Mouse (Mus musculus) limb, embryonic 11.5 days (tissue): ENCODE data around the gene Kat8. TPM values are rescaled to one million over a fixed set of nuclear protein-coding genes. Genes with fewer than 3 reads are reported as not detected.

Source experiments
- ATAC-seq: fragments of 200-750 bp; cut with Nextera tagmentation; 2 replicates; pipeline ENCODE4 v1.8.0; 2017; ENCODE audit warnings: low read depth; ENCODE audit not compliant: insufficient number of reproducible peaks, low FRiP score, low TSS enrichment
- DNase-seq: peaks from one replicate; pipeline ENCODE4 v3.0.0-alpha.2; 2015; ENCODE audit warnings: low spot score
- H3K27ac ChIP-seq: fragments of 300-500 bp; sonication (generic); replicated peaks from 2 replicates; pipeline ENCODE4 v1.5.1; 2014; ENCODE audit warnings: low read depth, mild to moderate bottlenecking, low read length
- H3K27me3 ChIP-seq: fragments of 300-500 bp; sonication (generic); 2 replicates; pipeline ENCODE4 v1.6.1; 2014; ENCODE audit warnings: mild to moderate bottlenecking, low read length, mixed read lengths; ENCODE audit not compliant: control insufficient read depth, insufficient read depth
- H3K36me3 ChIP-seq: fragments of 300-500 bp; sonication (generic); 2 replicates; pipeline ENCODE4 v1.6.1; 2014; ENCODE audit warnings: mild to moderate bottlenecking, low read length, moderate library complexity, mixed read lengths; ENCODE audit not compliant: control insufficient read depth, insufficient read depth
- H3K4me1 ChIP-seq: fragments of 300-500 bp; sonication (generic); 2 replicates; pipeline ENCODE4 v1.6.1; 2014; ENCODE audit warnings: low read length, mixed read lengths; ENCODE audit not compliant: control insufficient read depth, insufficient read depth
- H3K4me2 ChIP-seq: fragments of 300-500 bp; sonication (generic); 2 replicates; pipeline ENCODE4 v1.6.1; 2014; ENCODE audit warnings: low read depth, mild to moderate bottlenecking, moderate library complexity; ENCODE audit not compliant: severe bottlenecking
- H3K4me3 ChIP-seq: fragments of 300-500 bp; sonication (generic); 2 replicates; pipeline ENCODE4 v1.5.1; 2014; ENCODE audit warnings: low read depth, low read length
- H3K9ac ChIP-seq: fragments of 300-500 bp; sonication (generic); 2 replicates; pipeline ENCODE4 v1.6.1; 2014; ENCODE audit warnings: mild to moderate bottlenecking, low read length
- H3K9me3 ChIP-seq: fragments of 300-500 bp; sonication (generic); 2 replicates; pipeline ENCODE4 v1.6.1; 2016; ENCODE audit warnings: low read length; ENCODE audit not compliant: control insufficient read depth
- WGBS: fragments of 180-500 bp; shearing (Covaris S2); extraction: QIAGEN DNeasy Blood & Tissue Kit; methylation state at CpG from one replicate; pipeline ENCODE4 v1.1.7; 2014; 5-methylcytosine and 5-hydroxymethylcytosine counted together
- polyA plus RNA-seq: library from polyadenylated mRNA; unstranded; fragments of >200 nt; fragmentation: Nextera tagmentation; extraction: Ambion mirVana; gene quantifications from 2 replicates; pipeline ENCODE4 v1.2.1, GENCODE M21; 2014

Gene Kat8
- polyA plus RNA-seq, 1 experiment from 2014 or later = 48.2 TPM

DNA sequence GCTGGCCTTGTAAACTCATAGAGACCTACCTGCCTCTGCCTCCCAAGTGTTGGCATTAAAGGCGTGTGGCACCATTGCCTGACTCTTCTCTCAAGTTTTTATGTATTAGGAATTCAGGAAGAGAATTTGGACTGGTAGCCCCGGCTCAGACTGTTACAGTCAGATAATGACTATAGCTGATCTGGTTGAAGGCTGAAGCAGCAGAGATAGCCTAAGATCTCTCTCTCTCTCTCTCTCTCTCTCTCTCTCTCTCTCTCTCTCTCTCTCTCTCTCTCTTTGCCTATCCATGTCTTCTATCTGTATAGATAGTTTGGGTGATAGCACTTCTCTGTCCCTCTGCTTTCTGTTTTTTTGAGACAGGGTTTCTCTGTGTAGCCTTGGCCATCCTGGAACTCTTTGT is 10.5 kb upstream of the Kat8 start:
- no peak overlapping the region for H3K9ac ChIP-seq
- no peak overlapping the region for H3K4me2 ChIP-seq
- H3K4me3 ChIP-seq = no peak overlapping the region
- H3K9me3 ChIP-seq = no peaks in the 10 kb centered on the region
- no peaks in the 10 kb centered on the region for H3K4me1 ChIP-seq
- H3K36me3 ChIP-seq = peaks cover 5% of the 10 kb centered on the region; the same call in 1 of the 2 replicates
- H3K27ac ChIP-seq = no peak overlapping the region
- 83% methylated on average over 2 of the region's 2 CpGs for WGBS
- ATAC-seq (no peak), DNase-seq (no peak)
- H3K27me3 ChIP-seq = no peaks in the 10 kb centered on the region

GRCm38 (mm10) chr7:127903971-127904796 is 8.1 kb upstream of the Kat8 start, which contains the start of gene Bckdk:
TSS of gene Bckdk (plus strand) at chr7:127904082.
- peak within 1 kb of the TSS; percentile 72 for H3K27ac ChIP-seq
- H3K4me1 ChIP-seq = no peaks in the 10 kb centered on the region
- H3K4me2 ChIP-seq = peak within 1 kb of the TSS; percentile 84
- DNase-seq (peak; percentile 89), ATAC-seq (peak; percentile 83)
- WGBS = 7% methylated on average over 38 of the region's 38 CpGs
- no peaks in the 10 kb centered on the region for H3K27me3 ChIP-seq
- peak within 1 kb of the TSS; percentile 61 for H3K4me3 ChIP-seq
- H3K36me3 ChIP-seq = peaks cover 20% of the 10 kb centered on the region
- no peaks in the 10 kb centered on the region for H3K9me3 ChIP-seq
- peak within 1 kb of the TSS; percentile 91 for H3K9ac ChIP-seq

GRCm38 (mm10) chr7:127907939-127908338 is 4.4 kb upstream of the Kat8 start:
- ATAC-seq (no peak), DNase-seq (no peak)
- Histone ChIP-seq H3K9ac (no peak overlapping the region), H3K27ac (no peak overlapping the region), H3K27me3 (no peaks in the 10 kb centered on the region), H3K9me3 (no peaks in the 10 kb centered on the region), H3K4me1 (0 out of 2 replicates have a peak, but pooled peaks cover 3% of the 10 kb centered on the region), H3K4me2 (no peak overlapping the region), H3K4me3 (no peak overlapping the region), H3K36me3 (peaks cover 20% of the 10 kb centered on the region)
- 98% methylated on average over 12 of the region's 12 CpGs for WGBS

DNA sequence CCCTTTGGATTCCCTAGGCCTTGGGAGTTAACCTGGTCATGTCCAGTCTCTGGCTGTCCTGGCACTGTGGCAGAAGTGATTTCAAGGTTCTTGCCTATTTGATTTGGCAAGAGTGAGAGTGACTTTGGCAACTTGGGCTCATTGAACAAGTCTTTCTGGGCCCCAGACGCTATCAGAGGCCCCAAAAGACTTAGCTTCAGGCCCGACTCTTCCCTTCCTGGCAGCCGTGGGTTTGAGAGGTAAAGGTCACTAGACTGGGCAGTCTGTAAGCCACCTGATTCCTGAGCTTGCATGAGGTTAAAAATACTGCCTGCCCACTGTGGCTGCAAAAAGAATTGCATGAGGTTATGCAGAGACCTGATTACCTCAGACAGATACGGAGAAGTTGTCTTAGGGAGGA is 3.7 kb upstream of the Kat8 start:
- no peak overlapping the region for H3K9ac ChIP-seq
- peaks cover 20% of the 10 kb centered on the region for H3K36me3 ChIP-seq
- ATAC-seq (no peak), DNase-seq (no peak)
- H3K4me2 ChIP-seq = no peak overlapping the region
- H3K27ac ChIP-seq = no peak overlapping the region
- H3K4me3 ChIP-seq = no peak overlapping the region
- H3K9me3 ChIP-seq = no peaks in the 10 kb centered on the region
- WGBS = 92% methylated on average over 4 of the region's 4 CpGs
- 0 out of 2 replicates have a peak, but pooled peaks cover 3% of the 10 kb centered on the region for H3K4me1 ChIP-seq
- H3K27me3 ChIP-seq = no peaks in the 10 kb centered on the region

DNA sequence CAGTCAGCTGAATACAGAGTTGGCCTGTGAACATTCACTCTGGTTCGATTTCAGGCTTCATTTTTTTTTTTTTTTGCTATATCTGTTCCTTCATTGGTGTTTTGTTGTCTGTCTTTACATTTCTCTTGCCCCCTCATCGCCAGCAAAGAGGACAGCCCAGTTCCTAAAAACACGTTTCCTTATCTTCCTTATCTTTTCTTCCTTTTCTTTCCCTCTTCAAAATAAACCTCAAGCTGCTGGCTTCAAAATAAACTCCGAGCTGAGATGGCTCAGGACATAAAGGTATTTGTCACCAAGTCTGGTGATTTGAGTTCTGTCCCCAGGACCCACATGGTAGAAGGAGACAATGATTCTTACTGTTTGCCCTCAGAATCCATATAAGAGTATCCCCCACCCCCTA is 622 bp downstream of the Kat8 start:
- peak overlapping the region; percentile 71; the same call in 1 of the 2 replicates for H3K9ac ChIP-seq
- 27% methylated on average over 4 of the region's 4 CpGs for WGBS
- H3K9me3 ChIP-seq = no peaks in the 10 kb centered on the region
- H3K27ac ChIP-seq = no peak overlapping the region
- no peaks in the 10 kb centered on the region for H3K27me3 ChIP-seq
- peak overlapping the region; percentile 80 for H3K4me3 ChIP-seq
- DNase-seq (no peak), ATAC-seq (no peak)
- H3K4me2 ChIP-seq = peak overlapping the region; percentile 58
- peaks cover 12% of the 10 kb centered on the region for H3K36me3 ChIP-seq
- 0 out of 2 replicates have a peak, but pooled peaks cover 3% of the 10 kb centered on the region for H3K4me1 ChIP-seq

DNA sequence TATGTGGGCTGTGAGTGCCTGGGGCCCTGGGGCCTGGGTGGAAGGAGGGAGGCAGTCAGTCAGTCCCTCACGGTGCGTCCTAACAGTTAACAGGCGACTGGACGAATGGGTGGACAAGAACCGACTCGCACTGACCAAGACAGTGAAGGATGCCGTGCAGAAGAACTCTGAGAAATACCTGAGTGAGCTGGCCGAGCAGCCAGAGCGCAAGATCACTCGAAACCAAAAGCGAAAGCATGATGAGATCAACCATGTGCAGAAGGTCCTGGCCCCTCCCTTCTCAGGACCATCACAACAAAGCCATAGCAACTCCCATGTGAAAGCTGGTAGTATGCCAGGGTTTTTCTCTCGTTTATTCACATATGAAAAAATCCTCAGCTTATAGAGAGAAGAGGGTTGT is 3.0 kb downstream of the Kat8 start:
- Histone ChIP-seq H3K27ac (no peak overlapping the region), H3K4me3 (no peak overlapping the region), H3K9me3 (no peaks in the 10 kb centered on the region), H3K9ac (no peak overlapping the region), H3K36me3 (peaks cover 8% of the 10 kb centered on the region; the same call in 1 of the 2 replicates), H3K4me2 (no peak overlapping the region), H3K27me3 (no peaks in the 10 kb centered on the region), H3K4me1 (0 out of 2 replicates have a peak, but pooled peaks cover 3% of the 10 kb centered on the region)
- no peak for ATAC-seq
- 87% methylated on average over 12 of the region's 12 CpGs for WGBS
- DNase-seq = no peak

- H3K27me3 ChIP-seq = no peaks in the 10 kb centered on the region
- WGBS = 56% methylated on average over 3 of the region's 3 CpGs
- H3K4me2 ChIP-seq = no peak overlapping the region
- no peaks in the 10 kb centered on the region for H3K9me3 ChIP-seq
- H3K4me1 ChIP-seq = no peaks in the 10 kb centered on the region
- DNase-seq (peak; percentile 65), ATAC-seq (no peak)
- no peak overlapping the region for H3K27ac ChIP-seq
- no peak overlapping the region for H3K4me3 ChIP-seq
- H3K9ac ChIP-seq = no peak overlapping the region
- H3K36me3 ChIP-seq = peaks cover 8% of the 10 kb centered on the region; the same call in 1 of the 2 replicates
These were observed 5.9 kb downstream of the Kat8 start for GRCm38 (mm10) chr7:127918203-127918602.

DNA sequence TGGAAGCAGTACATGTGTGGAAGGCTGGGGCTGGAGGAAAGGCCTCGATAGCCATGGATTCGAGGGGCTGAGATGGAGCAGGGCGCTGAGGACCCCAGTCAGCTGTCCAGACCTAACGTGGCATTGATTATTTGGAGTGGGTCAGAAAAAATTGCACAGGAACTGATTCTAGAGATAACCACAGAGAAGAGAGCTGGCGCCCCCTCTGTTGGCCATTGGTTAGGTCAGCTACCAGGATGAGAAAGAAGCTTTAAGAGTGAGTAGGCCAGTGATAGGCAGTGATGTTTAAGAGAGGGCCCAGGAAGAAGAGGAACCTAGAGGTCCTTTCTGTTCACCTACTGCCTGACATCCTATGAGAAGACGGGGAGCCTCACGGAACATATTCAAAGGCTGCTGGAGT is 7.0 kb downstream of the Kat8 start:
- WGBS = 84% methylated on average over 7 of the region's 7 CpGs
- ATAC-seq (no peak), DNase-seq (no peak)
- peaks cover 8% of the 10 kb centered on the region; the same call in 1 of the 2 replicates for H3K36me3 ChIP-seq
- H3K27me3 ChIP-seq = no peaks in the 10 kb centered on the region
- no peak overlapping the region for H3K27ac ChIP-seq
- H3K9me3 ChIP-seq = no peaks in the 10 kb centered on the region
- no peaks in the 10 kb centered on the region for H3K4me1 ChIP-seq
- H3K9ac ChIP-seq = no peak overlapping the region
- H3K4me2 ChIP-seq = no peak overlapping the region
- H3K4me3 ChIP-seq = no peak overlapping the region
